Mouse (Mus musculus) heart, embryonic 13.5 days (tissue): ENCODE results near the gene Fbxw4. TPM values are rescaled to one million over a fixed set of nuclear protein-coding genes. Genes with fewer than 3 reads are reported as not detected.
"Not testable (repeated sequence)": the region's sequence is repeated elsewhere in the genome, so short reads cannot be mapped to it uniquely, and the experiment has no call there.

Source experiments
- ATAC-seq: fragments of 200-750 bp; cut with Nextera tagmentation; 2 replicates; pipeline ENCODE4 v1.8.0; 2017; ENCODE audit warnings: moderate TSS enrichment; ENCODE audit not compliant: insufficient number of reproducible peaks, low FRiP score, low TSS enrichment; ENCODE audit errors: extremely low read depth
- H3K27ac ChIP-seq: fragments of 300-500 bp; sonication (generic); replicated peaks from 2 replicates; pipeline ENCODE4 v1.5.1; 2015; ENCODE audit warnings: moderate library complexity, mild to moderate bottlenecking, inconsistent platforms
- H3K27me3 ChIP-seq: fragments of 300-500 bp; sonication (generic); replicated peaks from 2 replicates; pipeline ENCODE4 v1.6.1; 2015; ENCODE audit warnings: mild to moderate bottlenecking, inconsistent platforms
- H3K36me3 ChIP-seq: fragments of 300-500 bp; sonication (generic); 2 replicates; pipeline ENCODE4 v1.6.1; 2015; ENCODE audit warnings: mild to moderate bottlenecking, inconsistent platforms
- H3K4me1 ChIP-seq: fragments of 300-500 bp; sonication (generic); 2 replicates; pipeline ENCODE4 v1.6.1; 2015; ENCODE audit warnings: inconsistent platforms
- H3K4me2 ChIP-seq: fragments of 300-500 bp; sonication (generic); 2 replicates; pipeline ENCODE4 v1.6.1; 2015; ENCODE audit warnings: inconsistent platforms, mild to moderate bottlenecking, moderate library complexity
- H3K4me3 ChIP-seq: fragments of 300-500 bp; sonication (generic); 2 replicates; pipeline ENCODE4 v1.5.1; 2015; ENCODE audit warnings: moderate library complexity, mild to moderate bottlenecking, inconsistent platforms
- H3K9ac ChIP-seq: fragments of 300-500 bp; sonication (generic); 2 replicates; pipeline ENCODE4 v1.6.1; 2015; ENCODE audit warnings: inconsistent platforms, mild to moderate bottlenecking, moderate library complexity
- H3K9me3 ChIP-seq: fragments of 300-500 bp; sonication (generic); 2 replicates; pipeline ENCODE4 v1.6.1; 2016; ENCODE audit warnings: inconsistent platforms
- WGBS: fragments of 180-500 bp; shearing (Covaris S2); methylation state at CpG from one replicate; pipeline ENCODE4 v1.1.7; 2015; ENCODE audit warnings: mixed read lengths; 5-methylcytosine and 5-hydroxymethylcytosine counted together
- polyA plus RNA-seq: library from polyadenylated mRNA; unstranded; fragments of >200 nt; fragmentation: Nextera tagmentation; extraction: Ambion mirVana; gene quantifications from 2 replicates; pipeline ENCODE4 v1.2.1, GENCODE M21; 2015

Gene Fbxw4
- polyA plus RNA-seq, 1 experiment from 2014 or later: 3.3 TPM

GRCm38 (mm10) chr19:45653986-45654385 lies 6.1 kb downstream of the Fbxw4 start:
- Histone ChIP-seq H3K9me3 (no peaks in the 10 kb centered on the region), H3K4me3 (no peak overlapping the region), H3K4me2 (no peak overlapping the region), H3K36me3 (peaks cover 2% of the 10 kb centered on the region; the same call in 1 of the 2 replicates), H3K27me3 (no peaks in the 10 kb centered on the region), H3K27ac (no peak overlapping the region), H3K4me1 (peaks cover 60% of the 10 kb centered on the region), H3K9ac (no peak overlapping the region)
- WGBS: 85% methylated on average over 6 of the region's 6 CpGs
- no peak for ATAC-seq

GRCm38 (mm10) chr19:45652286-45652988 lies 7.7 kb downstream of the Fbxw4 start:
- Histone ChIP-seq H3K4me1 (peaks cover 51% of the 10 kb centered on the region), H3K9me3 (no peaks in the 10 kb centered on the region), H3K9ac (peak overlapping the region; percentile 3; the same call in 1 of the 2 replicates), H3K36me3 (peaks cover 2% of the 10 kb centered on the region; the same call in 1 of the 2 replicates), H3K27ac (peak overlapping the region; percentile 37; the same call in 1 of the 2 replicates), H3K4me3 (no peak overlapping the region), H3K4me2 (peak overlapping the region; percentile 8; the same call in 1 of the 2 replicates), H3K27me3 (no peaks in the 10 kb centered on the region)
- no peak for ATAC-seq
- 55% methylated on average over 15 of the region's 15 CpGs for WGBS

GRCm38 (mm10) chr19:45651524-45651923 lies 8.6 kb downstream of the Fbxw4 start:
- Histone ChIP-seq H3K27ac (peak overlapping the region; percentile 20), H3K4me3 (no peak overlapping the region), H3K27me3 (no peaks in the 10 kb centered on the region), H3K4me1 (peaks cover 52% of the 10 kb centered on the region), H3K36me3 (peaks cover 2% of the 10 kb centered on the region; the same call in 1 of the 2 replicates), H3K9ac (no peak overlapping the region; the same call in 1 of the 2 replicates), H3K4me2 (no peak overlapping the region), H3K9me3 (no peaks in the 10 kb centered on the region)
- 86% methylated on average over 8 of the region's 8 CpGs for whole genome bisulfite sequencing
- ATAC-seq: no peak

GRCm38 (mm10) chr19:45649776-45650175 lies 10.3 kb downstream of the Fbxw4 start:
- H3K9me3 ChIP-seq: no peaks in the 10 kb centered on the region
- no peaks in the 10 kb centered on the region for H3K27me3 ChIP-seq
- no peak overlapping the region for H3K4me2 ChIP-seq
- no peak for ATAC-seq
- peaks cover 2% of the 10 kb centered on the region; the same call in 1 of the 2 replicates for H3K36me3 ChIP-seq
- H3K4me3 ChIP-seq: no peak overlapping the region
- H3K27ac ChIP-seq: no peak overlapping the region
- H3K4me1 ChIP-seq: peaks cover 49% of the 10 kb centered on the region
- WGBS: 70% methylated on average over 4 of the region's 4 CpGs
- no peak overlapping the region for H3K9ac ChIP-seq

- 95% methylated on average over 6 of the region's 6 CpGs for WGBS
- H3K4me3 ChIP-seq, H3K27ac ChIP-seq, H3K9me3 ChIP-seq, H3K27me3 ChIP-seq, H3K4me2 ChIP-seq, ATAC-seq, H3K36me3 ChIP-seq, H3K9ac ChIP-seq: not testable (repeated sequence)
- H3K4me1 ChIP-seq: peaks cover 44% of the 10 kb centered on the region
Measured at GRCm38 (mm10) chr19:45648469-45648868, 11.6 kb downstream of the Fbxw4 start.

GRCm38 (mm10) chr19:45646866-45647265 lies 13.2 kb downstream of the Fbxw4 start:
- Histone ChIP-seq H3K27ac (peak overlapping the region; percentile 46), H3K4me1 (peaks cover 29% of the 10 kb centered on the region), H3K4me3 (no peak overlapping the region), H3K9ac (peak overlapping the region; percentile 16; the same call in 1 of the 2 replicates), H3K4me2 (no peak overlapping the region), H3K36me3 (0 out of 2 replicates have a peak, but pooled peaks cover 2% of the 10 kb centered on the region), H3K9me3 (no peaks in the 10 kb centered on the region), H3K27me3 (no peaks in the 10 kb centered on the region)
- WGBS: 50% methylated on average over 4 of the region's 4 CpGs
- ATAC-seq: no peak

- ATAC-seq: no peak
- no peak overlapping the region for H3K27ac ChIP-seq
- 81% methylated on average over 7 of the region's 7 CpGs for WGBS
Measured at GRCm38 (mm10) chr19:45640691-45641090, 19.4 kb downstream of the Fbxw4 start.

GRCm38 (mm10) chr19:45635960-45636359 lies 24.2 kb downstream of the Fbxw4 start:
- no peak overlapping the region for H3K4me2 ChIP-seq
- H3K27ac ChIP-seq: no peak overlapping the region
- WGBS: 37% methylated on average over 5 of the region's 5 CpGs
- no peak for ATAC-seq
- 0 out of 2 replicates have a peak overlapping the region, but pooled peaks have one; percentile 16 for H3K9ac ChIP-seq
- peaks cover 24% of the 10 kb centered on the region for H3K4me1 ChIP-seq
- no peaks in the 10 kb centered on the region for H3K27me3 ChIP-seq
- H3K36me3 ChIP-seq: peaks cover 63% of the 10 kb centered on the region
- no peaks in the 10 kb centered on the region for H3K9me3 ChIP-seq
- H3K4me3 ChIP-seq: no peak overlapping the region

More at GRCm38 (mm10) chr19:45640691-45641090, 19.4 kb downstream of the Fbxw4 start:
- no peaks in the 10 kb centered on the region for H3K27me3 ChIP-seq
- peaks cover 13% of the 10 kb centered on the region for H3K4me1 ChIP-seq
- H3K36me3 ChIP-seq: peaks cover 30% of the 10 kb centered on the region
- no peak overlapping the region for H3K4me2 ChIP-seq
- H3K4me3 ChIP-seq: no peak overlapping the region
- H3K9ac ChIP-seq: no peak overlapping the region
- no peaks in the 10 kb centered on the region for H3K9me3 ChIP-seq

GRCm38 (mm10) chr19:45631584-45631983 lies 28.5 kb downstream of the Fbxw4 start:
- Histone ChIP-seq H3K36me3 (peaks cover 79% of the 10 kb centered on the region), H3K4me2 (peak overlapping the region; percentile 29)

GRCm38 (mm10) chr19:45630953-45631352 lies 29.2 kb downstream of the Fbxw4 start:
- 30% methylated on average over 5 of the region's 5 CpGs for whole genome bisulfite sequencing
- peak overlapping the region; percentile 37 for H3K9ac ChIP-seq
- H3K36me3 ChIP-seq: peaks cover 79% of the 10 kb centered on the region
- 0 out of 2 replicates have a peak overlapping the region, but pooled peaks have one; percentile 3 for H3K4me2 ChIP-seq
- H3K27ac ChIP-seq: peak overlapping the region; percentile 73
- H3K27me3 ChIP-seq: no peaks in the 10 kb centered on the region
- H3K4me3 ChIP-seq: no peak overlapping the region
- no peak for ATAC-seq
- no peaks in the 10 kb centered on the region for H3K9me3 ChIP-seq
- H3K4me1 ChIP-seq: peaks cover 22% of the 10 kb centered on the region

More at GRCm38 (mm10) chr19:45631584-45631983, 28.5 kb downstream of the Fbxw4 start:
- H3K4me3 ChIP-seq: no peak overlapping the region
- no peak for ATAC-seq
- H3K4me1 ChIP-seq: peaks cover 22% of the 10 kb centered on the region
- no peaks in the 10 kb centered on the region for H3K9me3 ChIP-seq
- H3K27ac ChIP-seq: peak overlapping the region; percentile 73
- WGBS: 5% methylated on average over 3 of the region's 3 CpGs
- no peaks in the 10 kb centered on the region for H3K27me3 ChIP-seq
- H3K9ac ChIP-seq: peak overlapping the region; percentile 37; the same call in 1 of the 2 replicates

GRCm38 (mm10) chr19:45629219-45629618 lies 30.9 kb downstream of the Fbxw4 start:
- Histone ChIP-seq H3K36me3 (peaks cover 76% of the 10 kb centered on the region), H3K27me3 (no peaks in the 10 kb centered on the region)
- no peak for ATAC-seq

More at GRCm38 (mm10) chr19:45629219-45629618, 30.9 kb downstream of the Fbxw4 start:
- 90% methylated on average over 3 of the region's 3 CpGs for WGBS
- Histone ChIP-seq H3K9ac (no peak overlapping the region), H3K27ac (no peak overlapping the region), H3K4me3 (no peak overlapping the region), H3K4me2 (no peak overlapping the region), H3K9me3 (no peaks in the 10 kb centered on the region), H3K4me1 (peaks cover 22% of the 10 kb centered on the region)
